Mouse (Mus musculus) gastrocnemius, adult 18-20 months (tissue): ENCODE data around the gene Rab11fip4. TPM values are rescaled to one million over a fixed set of nuclear protein-coding genes. Genes with fewer than 3 reads are reported as not detected.
A peak's percentile ranks its signal among the peaks of the same experiment; 100 is the strongest.

Source experiments
- DNase-seq: peaks from one replicate; pipeline ENCODE4 v3.0.0; 2021; ENCODE audit warnings: low spot score
- long read RNA-seq, 2 experiments: library from polyadenylated mRNA; stranded (forward); transcript quantifications; one replicate each; pipeline ENCODE4 v2.0.0; 2021
- total RNA-seq, 2 experiments: library from RNA; stranded (reverse); gene quantifications; 2 replicates each; pipeline ENCODE4 v1.2.3; 2021

The Rab11fip4 gene
- under 1 TPM; 0.27 to 0.52 TPM for total RNA-seq
- long read RNA-seq, experiment 1: 0 reads
- long read RNA-seq, experiment 2: 0 reads

GRCm38 (mm10) chr11:79590664-79591590 lies at the start of gene Rab11fip4:
TSS of gene Rab11fip4 (plus strand) at chr11:79591212.
- DNase-seq: no peak

- no peak for DNase-seq
Observed at GRCm38 (mm10) chr11:79552622-79553021, 38.4 kb upstream of the Rab11fip4 start.

GRCm38 (mm10) chr11:79560536-79560935 lies 30.5 kb upstream of the Rab11fip4 start:
- DNase-seq: no peak

GRCm38 (mm10) chr11:79563493-79563892 lies 27.5 kb upstream of the Rab11fip4 start:
- DNase-seq: no peak

GRCm38 (mm10) chr11:79566947-79567346 lies 24.1 kb upstream of the Rab11fip4 start:
- DNase-seq: no peak

- no peak for DNase-seq
Observed at GRCm38 (mm10) chr11:79568197-79568911, 22.7 kb upstream of the Rab11fip4 start.

- no peak for DNase-seq
Observed at GRCm38 (mm10) chr11:79570319-79570718, 20.7 kb upstream of the Rab11fip4 start.

GRCm38 (mm10) chr11:79573836-79574235 lies 17.2 kb upstream of the Rab11fip4 start:
- no peak for DNase-seq

- DNase-seq: no peak
Observed at GRCm38 (mm10) chr11:79575383-79576073, 15.5 kb upstream of the Rab11fip4 start.

- peak; percentile 79 for DNase-seq
Observed at GRCm38 (mm10) chr11:79577741-79578140, 13.3 kb upstream of the Rab11fip4 start.

- DNase-seq: no peak
Observed at GRCm38 (mm10) chr11:79580660-79581059, 10.4 kb upstream of the Rab11fip4 start.

GRCm38 (mm10) chr11:79581257-79581656 lies 9.8 kb upstream of the Rab11fip4 start:
- DNase-seq: no peak

- DNase-seq: peak; percentile 64
Observed at GRCm38 (mm10) chr11:79584191-79584590, 6.8 kb upstream of the Rab11fip4 start.

- no peak for DNase-seq
Observed at GRCm38 (mm10) chr11:79589317-79590075, 1.5 kb upstream of the Rab11fip4 start.

GRCm38 (mm10) chr11:79591591-79591975 lies 571 bp downstream of the Rab11fip4 start:
- no peak for DNase-seq

GRCm38 (mm10) chr11:79593495-79593894 lies 2.5 kb downstream of the Rab11fip4 start:
- DNase-seq: no peak

- DNase-seq: no peak
Observed at GRCm38 (mm10) chr11:79610454-79610853, 19.4 kb downstream of the Rab11fip4 start.

GRCm38 (mm10) chr11:79611011-79611666 lies 20.1 kb downstream of the Rab11fip4 start:
- no peak for DNase-seq

- no peak for DNase-seq
Observed at GRCm38 (mm10) chr11:79612046-79612600, 21.1 kb downstream of the Rab11fip4 start.

- DNase-seq: no peak
Observed at GRCm38 (mm10) chr11:79613084-79613483, 22.1 kb downstream of the Rab11fip4 start.
